ENCODE assay signal across 18 mouse cellular contexts in the genomic region with DNA sequence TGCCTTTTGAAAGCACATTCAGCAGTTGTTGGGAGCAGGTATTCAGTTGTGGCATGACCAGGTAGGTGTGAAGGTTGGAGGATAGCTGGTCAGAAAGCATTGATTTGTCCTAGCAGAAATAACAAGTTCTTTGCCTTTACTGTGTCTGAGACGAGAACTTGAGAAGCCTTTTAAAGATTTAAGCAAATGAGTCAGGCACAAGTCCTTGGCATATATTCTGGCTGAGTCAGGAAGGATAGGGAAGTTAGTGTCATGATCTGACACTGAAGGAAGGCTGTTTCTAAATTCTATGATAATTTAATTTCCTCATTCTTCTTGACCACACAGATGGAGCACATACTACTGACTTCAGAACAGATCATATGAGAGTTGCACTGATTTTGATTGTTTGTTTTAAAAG.
DNase-seq lines count a peak whose midpoint lies in the region; ATAC-seq and TF ChIP-seq lines count a peak whose summit lies in the region.
"Had no signal": no experiment of that assay in that cellular context is flagged by ENCODE, and none has a peak within 500 bp of the region (broad histone marks: within the 10 kb centered on the region; RNA-seq: fewer than 3 reads in every experiment).

No protein-coding gene starts in this region.

- no peak overlapping the region for H3K4me3 ChIP-seq in myocyte
- H3K4me3 ChIP-seq in intestine, embryonic 15.5 days (replicated peaks): no peak overlapping the region
- H3K4me3 ChIP-seq in forebrain, embryonic 10.5 days: no peak overlapping the region
- H3K4me3 ChIP-seq: embryonic facial prominence, embryonic 10.5 days; embryonic facial prominence, embryonic 12.5 days; forebrain, embryonic 12.5 days had no signal

- H3ac ChIP-seq in myocyte (ENCODE audit: control insufficient read depth, insufficient read length): no peak overlapping the region

- H3K27ac ChIP-seq in intestine, embryonic 15.5 days: no peak overlapping the region
- no peak overlapping the region for H3K27ac ChIP-seq in forebrain, embryonic 10.5 days
- H3K27ac ChIP-seq: embryonic facial prominence, embryonic 10.5 days; embryonic facial prominence, embryonic 12.5 days; forebrain, embryonic 12.5 days had no signal

- H3K36me3 ChIP-seq in myocyte (ENCODE audit: control insufficient read depth, insufficient read depth): no peaks in the 10 kb centered on the region
- H3K36me3 ChIP-seq in intestine, embryonic 15.5 days: no peaks in the 10 kb centered on the region
- H3K36me3 ChIP-seq in forebrain, embryonic 10.5 days (replicated peaks): no peaks in the 10 kb centered on the region
- H3K36me3 ChIP-seq: embryonic facial prominence, embryonic 10.5 days; embryonic facial prominence, embryonic 12.5 days; forebrain, embryonic 12.5 days had no signal

- ATAC-seq in intestine, embryonic 15.5 days: no peak
- ATAC-seq: activated CD4-positive, CD25-positive, alpha-beta regulatory T cell, adult 4 months; forebrain, embryonic 14.5 days; forebrain, embryonic 16.5 days; Patski had no signal

- H3K79me2 ChIP-seq in myocyte (ENCODE audit: control insufficient read depth, insufficient read depth): no peaks in the 10 kb centered on the region

- H3K9ac ChIP-seq in intestine, embryonic 15.5 days: no peak overlapping the region
- H3K9ac ChIP-seq: embryonic facial prominence, embryonic 12.5 days; forebrain, embryonic 12.5 days had no signal

- no peaks in the 10 kb centered on the region for H3K4me1 ChIP-seq in intestine, embryonic 15.5 days (replicated peaks)
- H3K4me1 ChIP-seq in forebrain, embryonic 10.5 days: no peaks in the 10 kb centered on the region
- H3K4me1 ChIP-seq: embryonic facial prominence, embryonic 10.5 days; embryonic facial prominence, embryonic 12.5 days; forebrain, embryonic 12.5 days had no signal

- H3K27me3 ChIP-seq in myocyte (ENCODE audit: control insufficient read depth, insufficient read depth, insufficient read length): no peaks in the 10 kb centered on the region
- no peaks in the 10 kb centered on the region for H3K27me3 ChIP-seq in intestine, embryonic 15.5 days (replicated peaks)
- no peaks in the 10 kb centered on the region for H3K27me3 ChIP-seq in forebrain, embryonic 10.5 days (ENCODE audit: poor library complexity, severe bottlenecking)
- H3K27me3 ChIP-seq: embryonic facial prominence, embryonic 12.5 days; forebrain, embryonic 12.5 days; Patski had no signal

- DNase-seq in 3T3-L1 (ENCODE audit: low read depth, low spot score) (peak; percentile 61), 416B (ENCODE audit: low read depth) (peak; percentile 9)
- DNase-seq in forebrain, embryonic 10.5 days (ENCODE audit: extremely low spot score, low spot score): no peak
- DNase-seq: adrenal gland, postnatal 14 days; cerebellum, adult 11-12 months; cerebellum, adult 2 months; cerebellum, adult 9-10 months; cerebellum, postnatal 10 days; cerebellum, postnatal 25 days had no signal

- TF ChIP-seq POLR2A in myocyte (IDR thresholded peaks at IDR 0.05; ENCODE audit: insufficient read length, low read depth): no peak

- H3K4me2 ChIP-seq in myocyte (ENCODE audit: low read depth): peak overlapping the region; percentile 14
- H3K4me2 ChIP-seq in intestine, embryonic 15.5 days (replicated peaks): no peak overlapping the region
- H3K4me2 ChIP-seq: embryonic facial prominence, embryonic 12.5 days; forebrain, embryonic 12.5 days had no signal

- H3K9me3 ChIP-seq in intestine, embryonic 15.5 days: no peaks in the 10 kb centered on the region
- H3K9me3 ChIP-seq in forebrain, embryonic 10.5 days: no peaks in the 10 kb centered on the region
- H3K9me3 ChIP-seq: embryonic facial prominence, embryonic 10.5 days; embryonic facial prominence, embryonic 12.5 days; forebrain, embryonic 12.5 days had no signal

- WGBS in intestine, embryonic 15.5 days: 72% methylated on average over 1 of the region's 1 CpGs
- WGBS in forebrain, embryonic 10.5 days: 73% methylated on average over 1 of the region's 1 CpGs

TF ChIP-seq in myocyte, 11 proteins besides CTCF, POLR2A, EP300 and RAD21:
- TF ChIP-seq TCF3 (IDR thresholded peaks at IDR 0.05; ENCODE audit: insufficient read length, low read depth) (no peak), CEBPB (IDR thresholded peaks at IDR 0.05; ENCODE audit: insufficient read depth, poor library complexity, severe bottlenecking) (no peak), MAX (IDR thresholded peaks at IDR 0.05; ENCODE audit: low read depth) (no peak), SRF (IDR thresholded peaks at IDR 0.05; ENCODE audit: control insufficient read depth, insufficient read length, low read depth) (no peak), TCF12 (IDR thresholded peaks at IDR 0.05; ENCODE audit: insufficient read depth, poor library complexity, severe bottlenecking) (no peak), MYOD1 (IDR thresholded peaks at IDR 0.05; ENCODE audit: control insufficient read depth in 1 of 3, insufficient read length in 2 of 3, low read depth in 2 of 3) (no peak), MYOG (IDR thresholded peaks at IDR 0.05; ENCODE audit: control insufficient read depth in 1 of 3, insufficient read depth in 1 of 3, insufficient read length in 2 of 3, low read depth in 2 of 3) (no peak), REST (IDR thresholded peaks at IDR 0.05; ENCODE audit: insufficient read depth, insufficient read length) (no peak), USF1 (IDR thresholded peaks at IDR 0.05; ENCODE audit: low read depth) (no peak), E2F4 (IDR thresholded peaks at IDR 0.05; ENCODE audit: insufficient read depth) (no peak), POLR2AphosphoS2 (IDR thresholded peaks at IDR 0.05; ENCODE audit: insufficient read length, low read depth) (no peak)
